Mouse (Mus musculus): Measurements from ENCODE around the gene Zfp994. TPM values are rescaled to one million over a fixed set of nuclear protein-coding genes. Genes with fewer than 3 reads are reported as not detected.
"Not testable (repeated sequence)": the region's sequence is repeated elsewhere in the genome, so short reads cannot be mapped to it uniquely, and the experiment has no call there.

Zfp994 gene
- polyA plus RNA-seq (2012; rRNA removed) (0.96 and 1.6 TPM in 2 replicates), polyA plus RNA-seq (2014; fragmentation: Nextera tagmentation; extraction: Ambion mirVana) (2.7 and 2.8 TPM in 2 replicates)

DNA sequence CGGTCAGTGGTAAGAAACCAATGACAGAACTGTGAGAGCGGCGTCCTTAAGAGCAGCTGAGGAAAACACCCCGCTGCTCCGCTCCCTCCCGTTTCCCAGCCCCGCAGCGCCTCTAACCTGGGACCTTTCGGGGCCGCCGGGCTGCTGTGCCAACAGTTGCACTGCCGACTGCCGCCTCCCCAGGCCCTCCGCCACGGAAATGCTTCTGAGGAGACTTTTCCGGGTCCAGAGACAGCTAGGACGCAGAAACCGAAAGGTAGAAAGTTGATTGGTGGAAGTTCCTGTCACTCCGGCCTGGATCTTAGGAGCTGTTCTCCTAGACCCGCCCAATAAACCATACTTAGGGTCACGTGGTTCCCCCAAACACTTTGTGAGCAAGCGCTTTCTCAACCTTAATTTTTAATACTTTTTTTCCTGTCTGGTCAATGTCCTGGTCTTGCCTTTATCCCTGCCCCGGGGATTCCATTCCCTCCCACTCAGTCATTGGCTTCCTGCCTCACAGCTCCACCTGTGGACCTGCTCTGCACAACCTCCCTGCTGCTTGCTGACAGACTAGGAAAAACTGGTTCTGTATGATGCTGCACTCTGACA is at the start of gene Zfp994:
Gene Zfp994, minus strand, starts transcription at position 195 of the 591 bp plus-strand sequence.
- H3K9me3 ChIP-seq (ENCODE audit: control insufficient read depth, low read length); H3K27ac ChIP-seq (replicated peaks; ENCODE audit: low read depth, low read length); H3K36me3 ChIP-seq (ENCODE audit: control insufficient read depth, insufficient read depth, low read length); H3K27me3 ChIP-seq (ENCODE audit: control insufficient read depth, insufficient read depth, low read length); H3K4me1 ChIP-seq (ENCODE audit: control insufficient read depth, insufficient read depth, low read length): not testable (repeated sequence)
- TF ChIP-seq POLR2A (IDR thresholded peaks at IDR 0.05; ENCODE audit: borderline replicate concordance, extremely low read depth, insufficient read depth, insufficient read length), result 0 out of 2 replicates have a peak, but pooled peaks have one; percentile 40
- peak within 1 kb of the TSS; percentile 62 for H3K9ac ChIP-seq (ENCODE audit: low read depth, low read length, severe bottlenecking)
- H3K4me2 ChIP-seq (replicated peaks; ENCODE audit: low read depth, low read length, severe bottlenecking), result peak within 1 kb of the TSS; percentile 42
- ATAC-seq (ENCODE audit: low FRiP score, low read depth), result peak; percentile 100
- under 1% methylated on average over 23 of the region's 23 CpGs for WGBS
- DNase-seq (ENCODE audit: low spot score), result peak; percentile 99
- H3K4me3 ChIP-seq (replicated peaks; ENCODE audit: low read length), result peak within 1 kb of the TSS; percentile 51

DNA sequence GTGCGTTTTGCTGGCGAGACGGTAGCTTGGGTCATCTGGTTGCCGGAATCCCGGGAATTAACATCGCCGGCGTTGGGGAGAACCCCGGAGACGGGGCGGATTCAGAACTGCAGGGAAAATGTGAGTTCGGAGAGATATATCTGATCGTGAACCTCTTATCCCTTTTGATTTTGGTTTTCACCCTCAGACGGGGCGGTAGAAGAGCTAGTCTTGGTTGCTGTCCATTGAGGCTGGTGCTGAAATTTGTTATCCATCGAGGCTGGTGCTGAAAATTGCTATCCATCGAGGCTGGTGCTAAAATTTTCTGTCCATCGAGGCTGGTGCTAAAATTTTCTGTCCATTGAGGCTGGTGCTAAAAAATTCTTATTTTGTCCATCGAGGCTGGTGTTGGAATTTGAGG is 5.3 kb upstream of the Zfp994 start:
- H3K4me1 ChIP-seq (ENCODE audit: control insufficient read depth, insufficient read depth, low read length); H3K9me3 ChIP-seq (ENCODE audit: control insufficient read depth, low read length); H3K4me3 ChIP-seq (replicated peaks; ENCODE audit: low read length); H3K36me3 ChIP-seq (ENCODE audit: control insufficient read depth, insufficient read depth, low read length); H3K9ac ChIP-seq (ENCODE audit: low read depth, low read length, severe bottlenecking); H3K27ac ChIP-seq (replicated peaks; ENCODE audit: low read depth, low read length); H3K27me3 ChIP-seq (ENCODE audit: control insufficient read depth, insufficient read depth, low read length); H3K4me2 ChIP-seq (replicated peaks; ENCODE audit: low read depth, low read length, severe bottlenecking); DNase-seq (ENCODE audit: low spot score); ATAC-seq (ENCODE audit: low FRiP score, low read depth): not testable (repeated sequence)
- 66% methylated on average over 18 of the region's 19 CpGs for WGBS

- Histone ChIP-seq H3K4me2 (replicated peaks; ENCODE audit: low read depth, low read length, severe bottlenecking) (peak overlapping the region; percentile 42), H3K4me3 (replicated peaks; ENCODE audit: low read length) (peak overlapping the region; percentile 51), H3K9ac (ENCODE audit: low read depth, low read length, severe bottlenecking) (peak overlapping the region; percentile 62)
- WGBS, result 7% methylated on average over 3 of the region's 3 CpGs
- not testable (repeated sequence) for H3K27ac ChIP-seq (replicated peaks; ENCODE audit: low read depth, low read length); H3K9me3 ChIP-seq (ENCODE audit: control insufficient read depth, low read length); H3K27me3 ChIP-seq (ENCODE audit: control insufficient read depth, insufficient read depth, low read length); H3K4me1 ChIP-seq (ENCODE audit: control insufficient read depth, insufficient read depth, low read length); DNase-seq (ENCODE audit: low spot score); H3K36me3 ChIP-seq (ENCODE audit: control insufficient read depth, insufficient read depth, low read length)
- ATAC-seq (ENCODE audit: low FRiP score, low read depth), result peak; percentile 45
Measured at GRCm38 (mm10) chr17:22225015-22225414, 401 bp downstream of the Zfp994 start.

DNA sequence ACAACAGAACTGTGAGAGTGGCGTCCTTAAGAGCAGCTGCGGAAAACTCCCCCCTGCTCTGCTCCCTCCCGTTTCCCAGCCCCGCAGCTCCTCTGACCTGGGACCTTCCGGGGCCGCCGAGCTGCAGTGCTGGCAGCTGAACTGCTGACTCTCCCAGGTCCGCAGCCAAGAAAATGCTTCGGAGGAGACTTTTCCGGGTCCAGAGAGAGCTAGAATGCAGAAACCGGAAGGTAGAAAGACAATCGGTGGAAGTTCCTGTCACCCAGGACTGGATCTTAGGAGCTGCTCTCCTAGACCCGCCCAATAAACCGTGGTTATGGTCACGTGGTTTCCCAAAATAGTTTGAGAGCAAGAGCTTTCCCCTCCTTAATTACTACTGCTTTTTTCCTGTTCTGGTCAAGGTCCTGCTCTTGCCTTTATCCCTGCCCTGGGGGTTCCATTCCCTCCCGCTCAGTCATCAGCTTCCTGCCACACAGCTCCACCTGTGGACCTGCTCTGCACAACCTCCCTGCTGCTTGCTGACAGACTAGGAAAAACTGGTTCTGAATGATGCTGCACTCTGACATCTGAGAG is 59.6 kb downstream of the Zfp994 start, which contains the start of gene Zfp947:
Gene Zfp947, minus strand, starts transcription at position 469 of the 573 bp plus-strand sequence.
- Histone ChIP-seq H3K9ac (ENCODE audit: low read depth, low read length, severe bottlenecking) (peak within 1 kb of the TSS; percentile 62), H3K4me2 (replicated peaks; ENCODE audit: low read depth, low read length, severe bottlenecking) (peak within 1 kb of the TSS; percentile 48), H3K4me3 (replicated peaks; ENCODE audit: low read length) (peak within 1 kb of the TSS; percentile 44)
- ATAC-seq (ENCODE audit: low FRiP score, low read depth) (peak; percentile 88), DNase-seq (ENCODE audit: low spot score) (peak; percentile 51)
- H3K9me3 ChIP-seq (ENCODE audit: control insufficient read depth, low read length); H3K4me1 ChIP-seq (ENCODE audit: control insufficient read depth, insufficient read depth, low read length); H3K27me3 ChIP-seq (ENCODE audit: control insufficient read depth, insufficient read depth, low read length); H3K36me3 ChIP-seq (ENCODE audit: control insufficient read depth, insufficient read depth, low read length); H3K27ac ChIP-seq (replicated peaks; ENCODE audit: low read depth, low read length): not testable (repeated sequence)
- WGBS, result 0% methylated on average over 16 of the region's 16 CpGs

GRCm38 (mm10) chr17:22165304-22165703 is 60.1 kb downstream of the Zfp994 start:
- not testable (repeated sequence) for H3K36me3 ChIP-seq (ENCODE audit: control insufficient read depth, insufficient read depth, low read length); H3K4me1 ChIP-seq (ENCODE audit: control insufficient read depth, insufficient read depth, low read length); H3K27ac ChIP-seq (replicated peaks; ENCODE audit: low read depth, low read length); H3K27me3 ChIP-seq (ENCODE audit: control insufficient read depth, insufficient read depth, low read length); DNase-seq (ENCODE audit: low spot score); H3K9me3 ChIP-seq (ENCODE audit: control insufficient read depth, low read length)
- ATAC-seq (ENCODE audit: low FRiP score, low read depth), result 0 out of 2 replicates have a peak, but pooled peaks have one; percentile 32
- 15% methylated on average over 3 of the region's 3 CpGs for WGBS
- Histone ChIP-seq H3K4me2 (replicated peaks; ENCODE audit: low read depth, low read length, severe bottlenecking) (peak overlapping the region; percentile 48), H3K9ac (ENCODE audit: low read depth, low read length, severe bottlenecking) (peak overlapping the region; percentile 62), H3K4me3 (replicated peaks; ENCODE audit: low read length) (peak overlapping the region; percentile 44)

DNA sequence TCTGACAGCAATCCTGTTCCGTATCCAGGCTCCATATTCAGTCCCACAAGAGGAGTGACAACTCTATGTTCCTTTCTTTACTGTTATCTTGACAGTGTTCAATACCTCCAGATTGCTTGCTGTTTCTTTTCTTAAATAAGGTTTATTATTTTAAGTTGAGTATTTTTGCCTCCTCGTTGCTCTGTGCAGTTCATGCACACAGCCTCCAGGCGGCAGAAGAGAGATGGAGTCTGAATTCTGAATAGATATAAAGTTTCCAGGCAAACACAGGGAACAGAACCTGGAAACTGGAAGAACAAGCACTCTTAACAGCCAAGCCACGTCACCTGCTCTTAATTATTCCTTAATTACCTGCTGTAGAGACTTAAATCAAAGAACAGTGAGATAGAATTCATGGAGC is 71.5 kb downstream of the Zfp994 start:
- H3K27me3 ChIP-seq (ENCODE audit: control insufficient read depth, insufficient read depth, low read length); H3K4me3 ChIP-seq (replicated peaks; ENCODE audit: low read length); ATAC-seq (ENCODE audit: low FRiP score, low read depth); H3K4me2 ChIP-seq (replicated peaks; ENCODE audit: low read depth, low read length, severe bottlenecking); H3K4me1 ChIP-seq (ENCODE audit: control insufficient read depth, insufficient read depth, low read length); H3K9me3 ChIP-seq (ENCODE audit: control insufficient read depth, low read length); H3K27ac ChIP-seq (replicated peaks; ENCODE audit: low read depth, low read length); DNase-seq (ENCODE audit: low spot score); H3K36me3 ChIP-seq (ENCODE audit: control insufficient read depth, insufficient read depth, low read length); H3K9ac ChIP-seq (ENCODE audit: low read depth, low read length, severe bottlenecking): not testable (repeated sequence)
- WGBS, result 68% methylated on average over 2 of the region's 4 CpGs

Other genes starting within 250 kb of the Zfp994 start
- gene Zfp947, start 59.4 kb downstream of the Zfp994 start, polyA plus RNA-seq (2012; rRNA removed), result 0.78 and 1.2 TPM in 2 replicates
- 2.3 TPM in 2 replicates for gene Zfp947, start 59.4 kb downstream of the Zfp994 start, polyA plus RNA-seq (2014; fragmentation: Nextera tagmentation; extraction: Ambion mirVana)
- 4.6 and 8.1 TPM in 2 replicates for gene CT030661.1, start 89.2 kb upstream of the Zfp994 start, polyA plus RNA-seq (2012; rRNA removed)
- 13.3 and 13.9 TPM in 2 replicates for gene CT030661.1, start 89.2 kb upstream of the Zfp994 start, polyA plus RNA-seq (2014; fragmentation: Nextera tagmentation; extraction: Ambion mirVana)
- gene Zfp944, start 135.8 kb upstream of the Zfp994 start, polyA plus RNA-seq (2012; rRNA removed), result 6.5 and 9.6 TPM in 2 replicates
- 13.8 and 16.7 TPM in 2 replicates for gene Zfp944, start 135.8 kb upstream of the Zfp994 start, polyA plus RNA-seq (2014; fragmentation: Nextera tagmentation; extraction: Ambion mirVana)
- gene Zfp758, start 135.8 kb upstream of the Zfp994 start, polyA plus RNA-seq (2012; rRNA removed), result 2.4 and 4.2 TPM in 2 replicates
- gene Zfp758, start 135.8 kb upstream of the Zfp994 start, polyA plus RNA-seq (2014; fragmentation: Nextera tagmentation; extraction: Ambion mirVana), result 9.5 and 10.0 TPM in 2 replicates
- 8.9 and 11.6 TPM in 2 replicates for gene Zfp946, start 198.6 kb upstream of the Zfp994 start, polyA plus RNA-seq (2012; rRNA removed)
- 13.6 and 16.4 TPM in 2 replicates for gene Zfp946, start 198.6 kb upstream of the Zfp994 start, polyA plus RNA-seq (2014; fragmentation: Nextera tagmentation; extraction: Ambion mirVana)

All from limb, embryonic 14.5 days (tissue).